Mouse (Mus musculus) stomach, postnatal 0 days (tissue): ENCODE results near the gene Dock11. TPM values are rescaled to one million over a fixed set of nuclear protein-coding genes. Genes with fewer than 3 reads are reported as not detected.

Source experiments
- ATAC-seq: fragments of 200-750 bp; cut with Nextera tagmentation; 2 replicates; pipeline ENCODE4 v1.8.0; 2017; ENCODE audit not compliant: low FRiP score, low TSS enrichment
- DNase-seq: peaks from one replicate; pipeline ENCODE4 v3.0.0-alpha.2; 2016; ENCODE audit warnings: low spot score
- H3K27ac ChIP-seq: fragments of 300-500 bp; sonication (generic); replicated peaks from 2 replicates; pipeline ENCODE4 v1.5.1; 2014; ENCODE audit warnings: mild to moderate bottlenecking, control low read depth
- H3K27me3 ChIP-seq: fragments of 300-500 bp; sonication (generic); 2 replicates; pipeline ENCODE4 v1.6.1; 2014; ENCODE audit warnings: low read length; ENCODE audit not compliant: control insufficient read depth, insufficient read depth
- H3K36me3 ChIP-seq: fragments of 300-500 bp; sonication (generic); 2 replicates; pipeline ENCODE4 v1.6.1; 2014; ENCODE audit warnings: low read length, mixed read lengths; ENCODE audit not compliant: control insufficient read depth, insufficient read depth
- H3K4me1 ChIP-seq: fragments of 300-500 bp; sonication (generic); replicated peaks from 2 replicates; pipeline ENCODE4 v1.6.1; 2014; ENCODE audit warnings: antibody characterized with exemption; ENCODE audit not compliant: control insufficient read depth, insufficient read depth
- H3K4me2 ChIP-seq: fragments of 300-500 bp; sonication (generic); replicated peaks from 2 replicates; pipeline ENCODE4 v1.6.1; 2014; ENCODE audit warnings: low read depth, mild to moderate bottlenecking, control low read depth, moderate library complexity
- H3K4me3 ChIP-seq: fragments of 300-500 bp; sonication (generic); 2 replicates; pipeline ENCODE4 v1.5.1; 2014; ENCODE audit warnings: low read depth, low read length, control low read depth
- H3K9ac ChIP-seq: fragments of 300-500 bp; sonication (generic); 2 replicates; pipeline ENCODE4 v1.6.1; 2014; ENCODE audit warnings: mild to moderate bottlenecking, low read length, control low read depth, mixed read lengths
- H3K9me3 ChIP-seq: fragments of 300-500 bp; sonication (generic); 2 replicates; pipeline ENCODE4 v1.6.1; 2016; ENCODE audit warnings: low read length; ENCODE audit not compliant: control insufficient read depth
- CTCF ChIP-seq: IDR thresholded peaks from 2 replicates; pipeline ENCODE4 v1.5.1; 2016; ENCODE audit warnings: antibody characterized with exemption, low read depth, mild to moderate bottlenecking, moderate library complexity
- EP300 ChIP-seq: optimal IDR thresholded peaks from 2 replicates; pipeline ENCODE3; 2016; ENCODE audit warnings: antibody characterized with exemption
- WGBS: fragments of 180-500 bp; shearing (Covaris S2); extraction: QIAGEN DNeasy Blood & Tissue Kit; methylation state at CpG from one replicate; pipeline ENCODE4 v1.1.7; 2014; 5-methylcytosine and 5-hydroxymethylcytosine counted together
- polyA plus RNA-seq: library from polyadenylated mRNA; unstranded; fragments of >200 nt; fragmentation: Nextera tagmentation; extraction: Ambion mirVana; gene quantifications from 2 replicates; pipeline ENCODE4 v1.2.1, GENCODE M21; 2015

Dock11 gene
- polyA plus RNA-seq, 1 experiment from 2014 or later, result 5.1 TPM

GRCm38 (mm10) chrX:35994226-35994625 is 105.6 kb downstream of the Dock11 start:
- Histone ChIP-seq H3K36me3 (no peaks in the 10 kb centered on the region), H3K4me1 (no peaks in the 10 kb centered on the region), H3K9me3 (no peaks in the 10 kb centered on the region), H3K4me2 (no peak overlapping the region), H3K9ac (no peak overlapping the region), H3K4me3 (no peak overlapping the region), H3K27me3 (no peaks in the 10 kb centered on the region), H3K27ac (no peak overlapping the region)
- 62% methylated on average over 6 of the region's 6 CpGs for WGBS
- ATAC-seq, result no peak
- TF ChIP-seq EP300, result no peak
- no peak for TF ChIP-seq CTCF
- DNase-seq, result no peak

- no peak overlapping the region for H3K4me2 ChIP-seq
- H3K27me3 ChIP-seq, result no peaks in the 10 kb centered on the region
- H3K9ac ChIP-seq, result no peak overlapping the region
- DNase-seq (no peak), ATAC-seq (no peak)
- H3K27ac ChIP-seq, result no peak overlapping the region
- H3K9me3 ChIP-seq, result no peaks in the 10 kb centered on the region
- 18% methylated on average over 2 of the region's 2 CpGs for WGBS
- no peak overlapping the region for H3K4me3 ChIP-seq
- H3K36me3 ChIP-seq, result no peaks in the 10 kb centered on the region
- no peaks in the 10 kb centered on the region for H3K4me1 ChIP-seq
- peak; percentile 84 for TF ChIP-seq CTCF
- TF ChIP-seq EP300, result no peak
These were observed 108.4 kb downstream of the Dock11 start for GRCm38 (mm10) chrX:35997004-35997403.

- Histone ChIP-seq H3K9ac (no peak overlapping the region), H3K36me3 (no peaks in the 10 kb centered on the region), H3K4me1 (no peaks in the 10 kb centered on the region), H3K4me2 (no peak overlapping the region), H3K4me3 (no peak overlapping the region), H3K9me3 (no peaks in the 10 kb centered on the region), H3K27me3 (no peaks in the 10 kb centered on the region), H3K27ac (no peak overlapping the region)
- DNase-seq, result no peak
- no peak for ATAC-seq
- WGBS, result 66% methylated on average over 5 of the region's 5 CpGs
- no peak for TF ChIP-seq CTCF
- no peak for TF ChIP-seq EP300
These were observed 109.3 kb downstream of the Dock11 start for GRCm38 (mm10) chrX:35997793-35998419.

- Histone ChIP-seq H3K27me3 (no peaks in the 10 kb centered on the region), H3K36me3 (no peaks in the 10 kb centered on the region), H3K9me3 (no peaks in the 10 kb centered on the region), H3K27ac (no peak overlapping the region), H3K9ac (no peak overlapping the region), H3K4me2 (no peak overlapping the region), H3K4me3 (no peak overlapping the region), H3K4me1 (no peaks in the 10 kb centered on the region)
- no peak for ATAC-seq
- TF ChIP-seq EP300, result no peak
- no peak for TF ChIP-seq CTCF
- WGBS, result 89% methylated on average over 17 of the region's 17 CpGs
- DNase-seq, result no peak
These were observed 137.0 kb downstream of the Dock11 start for GRCm38 (mm10) chrX:36025651-36026050.

- Histone ChIP-seq H3K36me3 (no peaks in the 10 kb centered on the region), H3K27ac (no peak overlapping the region), H3K4me1 (no peaks in the 10 kb centered on the region), H3K9ac (no peak overlapping the region), H3K4me2 (no peak overlapping the region), H3K27me3 (no peaks in the 10 kb centered on the region), H3K9me3 (no peaks in the 10 kb centered on the region), H3K4me3 (no peak overlapping the region)
- ATAC-seq, result no peak
- no peak for DNase-seq
- WGBS, result 56% methylated on average over 5 of the region's 5 CpGs
- TF ChIP-seq EP300 (no peak), CTCF (no peak)
These were observed 142.5 kb downstream of the Dock11 start for GRCm38 (mm10) chrX:36031113-36031512.

- no peak for ATAC-seq
- 91% methylated on average over 8 of the region's 8 CpGs for WGBS
- no peaks in the 10 kb centered on the region for H3K36me3 ChIP-seq
These were observed 145.4 kb downstream of the Dock11 start for GRCm38 (mm10) chrX:36034045-36034444.

More at GRCm38 (mm10) chrX:36034045-36034444, 145.4 kb downstream of the Dock11 start:
- Histone ChIP-seq H3K9me3 (no peaks in the 10 kb centered on the region), H3K9ac (no peak overlapping the region), H3K27me3 (no peaks in the 10 kb centered on the region), H3K4me2 (no peak overlapping the region), H3K4me3 (no peak overlapping the region), H3K4me1 (no peaks in the 10 kb centered on the region), H3K27ac (no peak overlapping the region)
- DNase-seq, result no peak
- TF ChIP-seq CTCF (no peak), EP300 (no peak)
